Mouse (Mus musculus) limb, embryonic 11.5 days (tissue): Measurements from ENCODE around the gene Ccl17. TPM values are rescaled to one million over a fixed set of nuclear protein-coding genes. Genes with fewer than 3 reads are reported as not detected.

Experiments used
- ATAC-seq: fragments of 200-750 bp; cut with Nextera tagmentation; 2 replicates; pipeline ENCODE4 v1.8.0; 2017; ENCODE audit warnings: low read depth; ENCODE audit not compliant: insufficient number of reproducible peaks, low FRiP score, low TSS enrichment
- DNase-seq: peaks from one replicate; pipeline ENCODE4 v3.0.0-alpha.2; 2015; ENCODE audit warnings: low spot score
- H3K27ac ChIP-seq: fragments of 300-500 bp; sonication (generic); replicated peaks from 2 replicates; pipeline ENCODE4 v1.5.1; 2014; ENCODE audit warnings: low read depth, mild to moderate bottlenecking, low read length
- H3K27me3 ChIP-seq: fragments of 300-500 bp; sonication (generic); 2 replicates; pipeline ENCODE4 v1.6.1; 2014; ENCODE audit warnings: mild to moderate bottlenecking, low read length, mixed read lengths; ENCODE audit not compliant: control insufficient read depth, insufficient read depth
- H3K36me3 ChIP-seq: fragments of 300-500 bp; sonication (generic); 2 replicates; pipeline ENCODE4 v1.6.1; 2014; ENCODE audit warnings: mild to moderate bottlenecking, low read length, moderate library complexity, mixed read lengths; ENCODE audit not compliant: control insufficient read depth, insufficient read depth
- H3K4me1 ChIP-seq: fragments of 300-500 bp; sonication (generic); 2 replicates; pipeline ENCODE4 v1.6.1; 2014; ENCODE audit warnings: low read length, mixed read lengths; ENCODE audit not compliant: control insufficient read depth, insufficient read depth
- H3K4me2 ChIP-seq: fragments of 300-500 bp; sonication (generic); 2 replicates; pipeline ENCODE4 v1.6.1; 2014; ENCODE audit warnings: low read depth, mild to moderate bottlenecking, moderate library complexity; ENCODE audit not compliant: severe bottlenecking
- H3K4me3 ChIP-seq: fragments of 300-500 bp; sonication (generic); 2 replicates; pipeline ENCODE4 v1.5.1; 2014; ENCODE audit warnings: low read depth, low read length
- H3K9ac ChIP-seq: fragments of 300-500 bp; sonication (generic); 2 replicates; pipeline ENCODE4 v1.6.1; 2014; ENCODE audit warnings: mild to moderate bottlenecking, low read length
- H3K9me3 ChIP-seq: fragments of 300-500 bp; sonication (generic); 2 replicates; pipeline ENCODE4 v1.6.1; 2016; ENCODE audit warnings: low read length; ENCODE audit not compliant: control insufficient read depth
- WGBS: fragments of 180-500 bp; shearing (Covaris S2); extraction: QIAGEN DNeasy Blood & Tissue Kit; methylation state at CpG from one replicate; pipeline ENCODE4 v1.1.7; 2014; 5-methylcytosine and 5-hydroxymethylcytosine counted together
- polyA plus RNA-seq: library from polyadenylated mRNA; unstranded; fragments of >200 nt; fragmentation: Nextera tagmentation; extraction: Ambion mirVana; gene quantifications from 2 replicates; pipeline ENCODE4 v1.2.1, GENCODE M21; 2014

The Ccl17 gene
- polyA plus RNA-seq, 1 experiment from 2014 or later = not detected

- no peak for ATAC-seq
Observed at GRCm38 (mm10) chr8:94811654-94812053, 1.4 kb downstream of the Ccl17 start.

GRCm38 (mm10) chr8:94812645-94813098 lies 2.4 kb downstream of the Ccl17 start:
- peak; percentile 92 for DNase-seq
- no peaks in the 10 kb centered on the region for H3K36me3 ChIP-seq
- ATAC-seq = peak; percentile 54; the same call in 1 of the 2 replicates
- no peak overlapping the region for H3K4me2 ChIP-seq
- H3K4me3 ChIP-seq = no peak overlapping the region
- no peaks in the 10 kb centered on the region for H3K4me1 ChIP-seq
- H3K9ac ChIP-seq = no peak overlapping the region
- H3K27me3 ChIP-seq = no peaks in the 10 kb centered on the region
- no peak overlapping the region for H3K27ac ChIP-seq
- H3K9me3 ChIP-seq = no peaks in the 10 kb centered on the region
- WGBS = 31% methylated on average over 6 of the region's 6 CpGs

More at GRCm38 (mm10) chr8:94811654-94812053, 1.4 kb downstream of the Ccl17 start:
- Histone ChIP-seq H3K9me3 (no peaks in the 10 kb centered on the region), H3K4me3 (no peak overlapping the region), H3K4me1 (no peaks in the 10 kb centered on the region), H3K9ac (no peak overlapping the region), H3K27me3 (no peaks in the 10 kb centered on the region), H3K36me3 (no peaks in the 10 kb centered on the region), H3K27ac (no peak overlapping the region), H3K4me2 (no peak overlapping the region)
- no peak for DNase-seq
- 74% methylated on average over 6 of the region's 6 CpGs for WGBS

GRCm38 (mm10) chr8:94814556-94814955 lies 4.3 kb downstream of the Ccl17 start:
- no peaks in the 10 kb centered on the region for H3K27me3 ChIP-seq
- no peak overlapping the region for H3K9ac ChIP-seq
- no peaks in the 10 kb centered on the region for H3K9me3 ChIP-seq
- WGBS = 0% methylated on average over 1 of the region's 1 CpGs
- H3K36me3 ChIP-seq = no peaks in the 10 kb centered on the region
- DNase-seq = peak; percentile 47
- H3K27ac ChIP-seq = no peak overlapping the region
- H3K4me2 ChIP-seq = no peak overlapping the region
- no peak overlapping the region for H3K4me3 ChIP-seq
- no peaks in the 10 kb centered on the region for H3K4me1 ChIP-seq
- ATAC-seq = no peak

- no peak for ATAC-seq
- peaks cover 2% of the 10 kb centered on the region; the same call in 1 of the 2 replicates for H3K36me3 ChIP-seq
- no peak overlapping the region for H3K9ac ChIP-seq
- H3K27ac ChIP-seq = no peak overlapping the region
- no peak for DNase-seq
- WGBS = 88% methylated on average over 11 of the region's 11 CpGs
- H3K4me3 ChIP-seq = no peak overlapping the region
- H3K9me3 ChIP-seq = no peaks in the 10 kb centered on the region
- no peaks in the 10 kb centered on the region for H3K27me3 ChIP-seq
- no peaks in the 10 kb centered on the region for H3K4me1 ChIP-seq
- H3K4me2 ChIP-seq = no peak overlapping the region
Observed at GRCm38 (mm10) chr8:94817933-94818332, 7.7 kb downstream of the Ccl17 start.

GRCm38 (mm10) chr8:94819671-94820179 lies 9.5 kb downstream of the Ccl17 start:
- no peak for ATAC-seq
- no peaks in the 10 kb centered on the region for H3K27me3 ChIP-seq
- H3K4me3 ChIP-seq = no peak overlapping the region
- H3K36me3 ChIP-seq = peaks cover 10% of the 10 kb centered on the region; the same call in 1 of the 2 replicates
- DNase-seq = no peak
- H3K4me1 ChIP-seq = no peaks in the 10 kb centered on the region
- H3K4me2 ChIP-seq = no peak overlapping the region
- no peak overlapping the region for H3K9ac ChIP-seq
- H3K9me3 ChIP-seq = no peaks in the 10 kb centered on the region
- WGBS = 81% methylated on average over 6 of the region's 6 CpGs
- H3K27ac ChIP-seq = no peak overlapping the region

- Histone ChIP-seq H3K27me3 (no peaks in the 10 kb centered on the region), H3K4me1 (no peaks in the 10 kb centered on the region), H3K9ac (no peak overlapping the region), H3K27ac (no peak overlapping the region), H3K36me3 (peaks cover 14% of the 10 kb centered on the region; the same call in 1 of the 2 replicates), H3K4me2 (no peak overlapping the region), H3K4me3 (no peak overlapping the region), H3K9me3 (no peaks in the 10 kb centered on the region)
- no peak for ATAC-seq
- no peak for DNase-seq
- 77% methylated on average over 7 of the region's 7 CpGs for WGBS
Observed at GRCm38 (mm10) chr8:94820553-94820952, 10.3 kb downstream of the Ccl17 start.

GRCm38 (mm10) chr8:94821381-94821780 lies 11.1 kb downstream of the Ccl17 start:
- no peak for ATAC-seq
- Histone ChIP-seq H3K27me3 (no peaks in the 10 kb centered on the region), H3K9me3 (no peaks in the 10 kb centered on the region), H3K4me2 (no peak overlapping the region), H3K27ac (no peak overlapping the region), H3K36me3 (peaks cover 14% of the 10 kb centered on the region; the same call in 1 of the 2 replicates), H3K9ac (no peak overlapping the region), H3K4me3 (no peak overlapping the region), H3K4me1 (no peaks in the 10 kb centered on the region)
- WGBS = 92% methylated on average over 2 of the region's 2 CpGs
- DNase-seq = no peak

GRCm38 (mm10) chr8:94822637-94823560 lies 12.6 kb downstream of the Ccl17 start:
- no peaks in the 10 kb centered on the region for H3K9me3 ChIP-seq
- H3K4me3 ChIP-seq = no peak overlapping the region
- H3K4me2 ChIP-seq = no peak overlapping the region
- DNase-seq = peak; percentile 73
- no peaks in the 10 kb centered on the region for H3K27me3 ChIP-seq
- peaks cover 20% of the 10 kb centered on the region; the same call in 1 of the 2 replicates for H3K36me3 ChIP-seq
- H3K4me1 ChIP-seq = no peaks in the 10 kb centered on the region
- WGBS = 80% methylated on average over 23 of the region's 23 CpGs
- H3K9ac ChIP-seq = no peak overlapping the region
- 0 out of 2 replicates have a peak, but pooled peaks have one; percentile 17 for ATAC-seq
- H3K27ac ChIP-seq = no peak overlapping the region
